Mouse (Mus musculus) embryonic facial prominence, embryonic 14.5 days (tissue): ENCODE data around the gene Gnat1. TPM values are rescaled to one million over a fixed set of nuclear protein-coding genes. Genes with fewer than 3 reads are reported as not detected.

ENCODE experiments used
- ATAC-seq: fragments of 200-750 bp; cut with Nextera tagmentation; 2 replicates; pipeline ENCODE4 v1.8.0; 2017; ENCODE audit warnings: low read depth, moderate number of reproducible peaks, moderate TSS enrichment
- DNase-seq: peaks from one replicate; pipeline ENCODE4 v3.0.0-alpha.2; 2015; ENCODE audit warnings: low spot score
- H3K27ac ChIP-seq: fragments of 300-500 bp; sonication (generic); replicated peaks from 2 replicates; pipeline ENCODE4 v1.5.1; 2014; ENCODE audit warnings: low read depth, mild to moderate bottlenecking, low read length, moderate library complexity
- H3K27me3 ChIP-seq: fragments of 300-500 bp; sonication (generic); replicated peaks from 2 replicates; pipeline ENCODE4 v1.6.1; 2014; ENCODE audit warnings: low read length; ENCODE audit not compliant: control insufficient read depth, insufficient read depth
- H3K36me3 ChIP-seq: fragments of 300-500 bp; sonication (generic); 2 replicates; pipeline ENCODE4 v1.6.1; 2014; ENCODE audit warnings: low read length, mixed read lengths; ENCODE audit not compliant: control insufficient read depth, insufficient read depth
- H3K4me1 ChIP-seq: fragments of 300-500 bp; sonication (generic); 2 replicates; pipeline ENCODE4 v1.6.1; 2014; ENCODE audit warnings: antibody characterized with exemption, low read length; ENCODE audit not compliant: control insufficient read depth, insufficient read depth
- H3K4me2 ChIP-seq: fragments of 300-500 bp; sonication (generic); 2 replicates; pipeline ENCODE4 v1.6.1; 2014; ENCODE audit warnings: low read depth, mild to moderate bottlenecking, low read length, moderate library complexity, mixed read lengths
- H3K4me3 ChIP-seq: fragments of 300-500 bp; sonication (generic); 2 replicates; pipeline ENCODE4 v1.5.1; 2014; ENCODE audit warnings: low read depth, mild to moderate bottlenecking, low read length
- H3K9ac ChIP-seq: fragments of 300-500 bp; sonication (generic); 2 replicates; pipeline ENCODE4 v1.6.1; 2014; ENCODE audit warnings: low read depth, mild to moderate bottlenecking, low read length, moderate library complexity, mixed read lengths
- H3K9me3 ChIP-seq: fragments of 300-500 bp; sonication (generic); 2 replicates; pipeline ENCODE4 v1.6.1; 2016; ENCODE audit warnings: low read length; ENCODE audit not compliant: control insufficient read depth
- WGBS: fragments of 180-500 bp; shearing (Covaris S2); extraction: QIAGEN DNeasy Blood & Tissue Kit; methylation state at CpG from one replicate; pipeline ENCODE4 v1.1.7; 2014; 5-methylcytosine and 5-hydroxymethylcytosine counted together
- polyA plus RNA-seq: library from polyadenylated mRNA; unstranded; fragments of >200 nt; fragmentation: Nextera tagmentation; extraction: Ambion mirVana; gene quantifications from 2 replicates; pipeline ENCODE4 v1.2.1, GENCODE M21; 2014

Gene Gnat1
- polyA plus RNA-seq, 1 experiment from 2014 or later, result 1.5 TPM

- H3K27me3 ChIP-seq, result no peaks in the 10 kb centered on the region
- peaks cover 79% of the 10 kb centered on the region for H3K4me1 ChIP-seq
- 52% methylated on average over 14 of the region's 14 CpGs for WGBS
- peak overlapping the region; percentile 74 for H3K27ac ChIP-seq
- peaks cover 46% of the 10 kb centered on the region for H3K36me3 ChIP-seq
- H3K4me3 ChIP-seq, result no peak overlapping the region
- no peaks in the 10 kb centered on the region for H3K9me3 ChIP-seq
- DNase-seq (no peak), ATAC-seq (no peak)
- peak overlapping the region; percentile 10; the same call in 1 of the 2 replicates for H3K4me2 ChIP-seq
- peak overlapping the region; percentile 22; the same call in 1 of the 2 replicates for H3K9ac ChIP-seq
These were observed 24.0 kb upstream of the Gnat1 start for GRCm38 (mm10) chr9:107703337-107704122.

- Histone ChIP-seq H3K27ac (peak overlapping the region; percentile 74), H3K27me3 (no peaks in the 10 kb centered on the region), H3K4me2 (no peak overlapping the region), H3K4me1 (peaks cover 87% of the 10 kb centered on the region), H3K9me3 (no peaks in the 10 kb centered on the region), H3K36me3 (peaks cover 52% of the 10 kb centered on the region), H3K9ac (peak overlapping the region; percentile 42; the same call in 1 of the 2 replicates), H3K4me3 (no peak overlapping the region)
- ATAC-seq (no peak), DNase-seq (no peak)
- 61% methylated on average over 3 of the region's 3 CpGs for WGBS
These were observed 23.2 kb upstream of the Gnat1 start for GRCm38 (mm10) chr9:107702606-107703185.

GRCm38 (mm10) chr9:107701594-107701993, 22.1 kb upstream of the Gnat1 start:
- Histone ChIP-seq H3K4me1 (peaks cover 87% of the 10 kb centered on the region), H3K4me3 (no peak overlapping the region), H3K9me3 (no peaks in the 10 kb centered on the region), H3K27me3 (no peaks in the 10 kb centered on the region), H3K36me3 (peaks cover 63% of the 10 kb centered on the region), H3K4me2 (peak overlapping the region; percentile 34), H3K27ac (peak overlapping the region; percentile 74), H3K9ac (0 out of 2 replicates have a peak overlapping the region, but pooled peaks have one; percentile 22)
- peak; percentile 48; the same call in 1 of the 2 replicates for ATAC-seq
- WGBS, result 40% methylated on average over 8 of the region's 12 CpGs
- DNase-seq, result peak; percentile 93

- Histone ChIP-seq H3K36me3 (peaks cover 63% of the 10 kb centered on the region), H3K4me2 (peak overlapping the region; percentile 32), H3K27me3 (no peaks in the 10 kb centered on the region), H3K4me3 (no peak overlapping the region), H3K9ac (peak overlapping the region; percentile 28), H3K27ac (peak overlapping the region; percentile 74), H3K9me3 (no peaks in the 10 kb centered on the region), H3K4me1 (peaks cover 74% of the 10 kb centered on the region)
- ATAC-seq (peak; percentile 10; the same call in 1 of the 2 replicates), DNase-seq (no peak)
- WGBS, result 12% methylated on average over 6 of the region's 6 CpGs
These were observed 20.6 kb upstream of the Gnat1 start for GRCm38 (mm10) chr9:107700114-107700571.

- DNase-seq (no peak), ATAC-seq (no peak)
- no peaks in the 10 kb centered on the region for H3K9me3 ChIP-seq
- peak overlapping the region; percentile 42; the same call in 1 of the 2 replicates for H3K9ac ChIP-seq
- no peaks in the 10 kb centered on the region for H3K27me3 ChIP-seq
- WGBS, result 7% methylated on average over 9 of the region's 9 CpGs
- H3K4me2 ChIP-seq, result peak overlapping the region; percentile 32
- H3K4me1 ChIP-seq, result peaks cover 73% of the 10 kb centered on the region
- H3K4me3 ChIP-seq, result no peak overlapping the region
- H3K27ac ChIP-seq, result peak overlapping the region; percentile 74
- peaks cover 60% of the 10 kb centered on the region for H3K36me3 ChIP-seq
These were observed 20.0 kb upstream of the Gnat1 start for GRCm38 (mm10) chr9:107699376-107699980.

- Histone ChIP-seq H3K27ac (peak overlapping the region; percentile 25; the same call in 1 of the 2 replicates), H3K4me1 (peaks cover 65% of the 10 kb centered on the region), H3K9ac (peak overlapping the region; percentile 42; the same call in 1 of the 2 replicates), H3K9me3 (no peaks in the 10 kb centered on the region), H3K4me3 (no peak overlapping the region), H3K36me3 (peaks cover 58% of the 10 kb centered on the region), H3K4me2 (peak overlapping the region; percentile 32), H3K27me3 (no peaks in the 10 kb centered on the region)
- DNase-seq, result no peak
- 26% methylated on average over 8 of the region's 14 CpGs for WGBS
- no peak for ATAC-seq
These were observed 19.2 kb upstream of the Gnat1 start for GRCm38 (mm10) chr9:107698611-107699190.

- Histone ChIP-seq H3K27me3 (no peaks in the 10 kb centered on the region), H3K27ac (0 out of 2 replicates have a peak overlapping the region, but pooled peaks have one; percentile 25), H3K4me1 (peaks cover 61% of the 10 kb centered on the region), H3K9ac (no peak overlapping the region), H3K36me3 (peaks cover 58% of the 10 kb centered on the region), H3K4me2 (no peak overlapping the region; the same call in 1 of the 2 replicates), H3K4me3 (no peak overlapping the region), H3K9me3 (no peaks in the 10 kb centered on the region)
- DNase-seq (no peak), ATAC-seq (no peak)
- WGBS, result 19% methylated on average over 14 of the region's 14 CpGs
These were observed 18.5 kb upstream of the Gnat1 start for GRCm38 (mm10) chr9:107697811-107698521.
